27 mouse cellular contexts compared by ENCODE assay signal in the genomic region with DNA sequence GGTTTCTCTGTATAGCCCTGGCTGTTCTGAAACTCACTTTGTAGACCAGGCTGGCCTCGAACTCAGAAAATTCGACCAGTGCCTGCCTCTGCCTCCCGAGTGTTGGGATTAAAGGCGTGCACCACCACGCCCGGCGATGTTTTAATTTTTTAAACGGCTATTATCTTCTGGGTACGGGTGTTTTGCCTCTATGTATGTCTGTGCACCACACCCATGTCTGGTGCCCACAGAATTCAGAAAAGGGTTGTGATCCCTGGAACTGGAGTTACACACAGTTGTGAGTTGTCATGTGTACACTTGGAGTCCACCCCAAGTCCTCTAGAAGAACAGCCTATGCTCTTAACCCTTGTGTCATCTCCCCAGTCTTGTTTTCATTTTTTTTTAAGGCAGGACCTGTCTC. TPM values are rescaled to one million over a fixed set of nuclear protein-coding genes. Genes with fewer than 3 reads are reported as not detected.
DNase-seq lines count a peak whose midpoint lies in the region; ATAC-seq and TF ChIP-seq lines count a peak whose summit lies in the region.
"Had no signal": no experiment of that assay in that cellular context is flagged by ENCODE, and none has a peak within 500 bp of the region (broad histone marks: within the 10 kb centered on the region; RNA-seq: fewer than 3 reads in every experiment).

No protein-coding gene starts in this region.

- no peak for ATAC-seq in intestine, embryonic 14.5 days (replicated peaks; ENCODE audit: low FRiP score, low TSS enrichment, low read depth)
- ATAC-seq in intestine, postnatal 0 days: no peak
- peak; percentile 61; the same call in 1 of the 2 replicates for ATAC-seq in liver, embryonic 12.5 days
- 0 out of 2 replicates have a peak, but pooled peaks have one; percentile 25 for ATAC-seq in liver, postnatal 0 days
- ATAC-seq: activated CD4-positive, CD25-positive, alpha-beta regulatory T cell, adult 4 months; forebrain, embryonic 15.5 days; hindbrain, embryonic 16.5 days had no signal

- TF ChIP-seq EP300 in liver, postnatal 0 days (IDR thresholded peaks at IDR 0.05; ENCODE audit: low read depth): no peak

- H3K36me3 ChIP-seq in intestine, embryonic 14.5 days (ENCODE audit: control insufficient read depth, insufficient read depth, low read length): no peaks in the 10 kb centered on the region
- no peaks in the 10 kb centered on the region for H3K36me3 ChIP-seq in intestine, postnatal 0 days (ENCODE audit: control insufficient read depth, insufficient read depth)
- H3K36me3 ChIP-seq in liver, embryonic 12.5 days: no peaks in the 10 kb centered on the region
- no peaks in the 10 kb centered on the region for H3K36me3 ChIP-seq in liver, postnatal 0 days (replicated peaks; ENCODE audit: insufficient read depth, low read length)
- H3K36me3 ChIP-seq: embryonic facial prominence, embryonic 10.5 days; embryonic facial prominence, embryonic 13.5 days; forebrain, embryonic 12.5 days; forebrain, embryonic 15.5 days; heart, embryonic 12.5 days; heart, embryonic 15.5 days; hindbrain, embryonic 10.5 days; hindbrain, embryonic 13.5 days had no signal

- H3K27ac ChIP-seq in intestine, embryonic 14.5 days (ENCODE audit: low read depth): no peak overlapping the region
- no peak overlapping the region for H3K27ac ChIP-seq in intestine, postnatal 0 days (ENCODE audit: low read depth, low read length)
- no peak overlapping the region for H3K27ac ChIP-seq in liver, embryonic 12.5 days
- H3K27ac ChIP-seq in liver, postnatal 0 days (ENCODE audit: low read depth): no peak overlapping the region
- H3K27ac ChIP-seq: embryonic facial prominence, embryonic 10.5 days; embryonic facial prominence, embryonic 13.5 days; forebrain, embryonic 12.5 days; forebrain, embryonic 15.5 days; heart, embryonic 15.5 days; hindbrain, embryonic 10.5 days; hindbrain, embryonic 13.5 days had no signal

- no peaks in the 10 kb centered on the region for H3K4me1 ChIP-seq in intestine, embryonic 14.5 days (replicated peaks; ENCODE audit: control insufficient read depth, insufficient read depth, low read length)
- H3K4me1 ChIP-seq in intestine, postnatal 0 days (replicated peaks; ENCODE audit: control insufficient read depth, insufficient read depth, low read length): 0 out of 2 replicates have a peak, but pooled peaks cover 3% of the 10 kb centered on the region
- H3K4me1 ChIP-seq in liver, embryonic 12.5 days: peaks cover 5% of the 10 kb centered on the region
- no peaks in the 10 kb centered on the region for H3K4me1 ChIP-seq in liver, postnatal 0 days (ENCODE audit: insufficient read depth)
- H3K4me1 ChIP-seq: embryonic facial prominence, embryonic 10.5 days; embryonic facial prominence, embryonic 13.5 days; forebrain, embryonic 12.5 days; forebrain, embryonic 15.5 days; heart, embryonic 12.5 days; heart, embryonic 15.5 days; hindbrain, embryonic 10.5 days; hindbrain, embryonic 13.5 days had no signal

- no peaks in the 10 kb centered on the region for H3K9me3 ChIP-seq in intestine, embryonic 14.5 days (ENCODE audit: control insufficient read depth, low read length)
- no peaks in the 10 kb centered on the region for H3K9me3 ChIP-seq in intestine, postnatal 0 days (ENCODE audit: control insufficient read depth)
- H3K9me3 ChIP-seq in liver, embryonic 12.5 days (replicated peaks): no peaks in the 10 kb centered on the region
- no peaks in the 10 kb centered on the region for H3K9me3 ChIP-seq in liver, postnatal 0 days (ENCODE audit: low read length)
- H3K9me3 ChIP-seq: embryonic facial prominence, embryonic 10.5 days; embryonic facial prominence, embryonic 13.5 days; forebrain, embryonic 12.5 days; forebrain, embryonic 15.5 days; heart, embryonic 12.5 days; heart, embryonic 15.5 days; hindbrain, embryonic 10.5 days; hindbrain, embryonic 13.5 days had no signal

- H3K9ac ChIP-seq in intestine, embryonic 14.5 days (ENCODE audit: low read length): no peak overlapping the region
- H3K9ac ChIP-seq in intestine, postnatal 0 days (ENCODE audit: low read depth, low read length): no peak overlapping the region
- no peak overlapping the region for H3K9ac ChIP-seq in liver, embryonic 12.5 days
- no peak overlapping the region for H3K9ac ChIP-seq in liver, postnatal 0 days (replicated peaks)
- H3K9ac ChIP-seq: embryonic facial prominence, embryonic 13.5 days; forebrain, embryonic 12.5 days; forebrain, embryonic 15.5 days; heart, embryonic 12.5 days; heart, embryonic 15.5 days; hindbrain, embryonic 13.5 days had no signal

- 91% methylated on average over 9 of the region's 9 CpGs for WGBS in intestine, embryonic 14.5 days
- 83% methylated on average over 9 of the region's 9 CpGs for WGBS in intestine, postnatal 0 days
- 58% methylated on average over 9 of the region's 9 CpGs for WGBS in liver, embryonic 12.5 days (ENCODE audit: insufficient replicate concordance)
- 66% methylated on average over 9 of the region's 9 CpGs for WGBS in liver, postnatal 0 days (ENCODE audit: insufficient replicate concordance)

- TF ChIP-seq CTCF in intestine, postnatal 0 days (IDR thresholded peaks at IDR 0.05; ENCODE audit: low read depth): no peak
- no peak for TF ChIP-seq CTCF in liver, postnatal 0 days (IDR thresholded peaks at IDR 0.05; ENCODE audit: low read depth)

- DNase-seq in intestine, embryonic 14.5 days (ENCODE audit: low spot score): peak; percentile 7
- no peak for DNase-seq in liver, postnatal 0 days
- no peak for DNase-seq in adrenal gland, postnatal 4 days (ENCODE audit: low spot score in 2 of 2)
- DNase-seq in right cerebral cortex, postnatal 36 days (ENCODE audit: low spot score in 2 of 2): no peak
- DNase-seq: adrenal gland, postnatal 10 days; cerebellum, adult 11 months; cerebellum, adult 8-10 months; cerebellum, postnatal 10 days; cerebellum, postnatal 36 days; embryo, embryonic 11 days; gastrocnemius, postnatal 25 days; heart, adult 18-20 months; heart, postnatal 10 days; heart, postnatal 36 days had no signal

- H3K4me3 ChIP-seq in intestine, embryonic 14.5 days (ENCODE audit: low read depth, low read length): no peak overlapping the region
- no peak overlapping the region for H3K4me3 ChIP-seq in intestine, postnatal 0 days (ENCODE audit: low read depth, low read length)
- H3K4me3 ChIP-seq in liver, embryonic 12.5 days: no peak overlapping the region
- no peak overlapping the region for H3K4me3 ChIP-seq in liver, postnatal 0 days (ENCODE audit: low read depth, low read length)
- H3K4me3 ChIP-seq: embryonic facial prominence, embryonic 10.5 days; embryonic facial prominence, embryonic 13.5 days; erythroblast, embryonic 14.5 days; forebrain, embryonic 12.5 days; forebrain, embryonic 15.5 days; heart, embryonic 12.5 days; heart, embryonic 15.5 days; hindbrain, embryonic 10.5 days; hindbrain, embryonic 13.5 days had no signal

- H3K4me2 ChIP-seq in intestine, embryonic 14.5 days (ENCODE audit: low read length): no peak overlapping the region
- H3K4me2 ChIP-seq in intestine, postnatal 0 days (replicated peaks; ENCODE audit: low read depth): no peak overlapping the region
- no peak overlapping the region for H3K4me2 ChIP-seq in liver, embryonic 12.5 days
- H3K4me2 ChIP-seq in liver, postnatal 0 days (ENCODE audit: low read depth, low read length): no peak overlapping the region
- H3K4me2 ChIP-seq: embryonic facial prominence, embryonic 13.5 days; forebrain, embryonic 12.5 days; forebrain, embryonic 15.5 days; heart, embryonic 12.5 days; heart, embryonic 15.5 days; hindbrain, embryonic 13.5 days had no signal

- H3K27me3 ChIP-seq in intestine, embryonic 14.5 days (replicated peaks; ENCODE audit: control insufficient read depth, insufficient read depth, low read length): no peaks in the 10 kb centered on the region
- H3K27me3 ChIP-seq in intestine, postnatal 0 days (replicated peaks; ENCODE audit: control insufficient read depth, insufficient read depth, low read length): no peaks in the 10 kb centered on the region
- H3K27me3 ChIP-seq in liver, embryonic 12.5 days (replicated peaks): no peaks in the 10 kb centered on the region
- no peaks in the 10 kb centered on the region for H3K27me3 ChIP-seq in liver, postnatal 0 days (ENCODE audit: insufficient read depth, low read length)
- H3K27me3 ChIP-seq: embryonic facial prominence, embryonic 13.5 days; forebrain, embryonic 12.5 days; forebrain, embryonic 15.5 days; heart, embryonic 12.5 days; heart, embryonic 15.5 days; hindbrain, embryonic 13.5 days had no signal

RNA-seq across cellular contexts. Expression of a gene that starts 10.9 kb away (rescaled TPM):
- 11.4 and 13.7 TPM in 2 replicates for polyA plus RNA-seq in intestine, embryonic 14.5 days (2014; fragmentation: Nextera tagmentation; extraction: Ambion mirVana)
- 6.8 and 7.4 TPM in 2 replicates for polyA plus RNA-seq in intestine, postnatal 0 days (2015; fragmentation: Nextera tagmentation; extraction: Ambion mirVana)
- 9.7 and 10.8 TPM in 2 replicates for polyA plus RNA-seq in liver, embryonic 12.5 days (2016; fragmentation: Nextera tagmentation; extraction: Ambion mirVana)
- 2.6 and 2.7 TPM in 2 replicates for polyA plus RNA-seq in liver, postnatal 0 days (2015; fragmentation: Nextera tagmentation; extraction: Ambion mirVana)
- 10 to 100 TPM; 21.7 to 25.5 TPM for total RNA-seq in adrenal gland, postnatal 4 days (2021)

RNA-seq across cellular contexts. Expression of a gene that starts 39.3 kb away (rescaled TPM):
- 131 and 150 TPM in 2 replicates for polyA plus RNA-seq in intestine, embryonic 14.5 days (2014; fragmentation: Nextera tagmentation; extraction: Ambion mirVana)
- 22.2 and 23.0 TPM in 2 replicates for polyA plus RNA-seq in intestine, postnatal 0 days (2015; fragmentation: Nextera tagmentation; extraction: Ambion mirVana)
- polyA plus RNA-seq in liver, embryonic 12.5 days (2016; fragmentation: Nextera tagmentation; extraction: Ambion mirVana): 44.0 and 45.4 TPM in 2 replicates
- polyA plus RNA-seq in liver, postnatal 0 days (2015; fragmentation: Nextera tagmentation; extraction: Ambion mirVana): 8.3 and 9.4 TPM in 2 replicates
- 10 to 100 TPM; 63.4 to 80.4 TPM for total RNA-seq in adrenal gland, postnatal 4 days (2021)

Comparison
In these comparisons a context has a peak if more than half of its experiments do, and no peak if none do; other contexts are left out.
1. ATAC-seq: peak in liver, embryonic 12.5 days (single experiment) and liver, postnatal 0 days (single experiment); none in intestine, embryonic 14.5 days (single experiment) and intestine, postnatal 0 days (single experiment).